Mouse (Mus musculus): Measurements from ENCODE around the gene Usp45.
A peak's percentile ranks its signal among the peaks of the same experiment; 100 is the strongest.
"Not testable (repeated sequence)": the region's sequence is repeated elsewhere in the genome, so short reads cannot be mapped to it uniquely, and the experiment has no call there.

Gene Usp45

GRCm38 (mm10) chr4:21766863-21767304, at the start of gene Usp45, which contains the start of gene Tstd3:
TSS of gene Usp45 (plus strand) at chr4:21767156.
TSS of gene Tstd3 (minus strand) at chr4:21767212.
- peak; percentile 88 for DNase-seq

GRCm38 (mm10) chr4:21722752-21723334, 44.1 kb upstream of the Usp45 start:
- DNase-seq, result no peak

GRCm38 (mm10) chr4:21726912-21727614, 39.9 kb upstream of the Usp45 start:
- DNase-seq, result peak; percentile 59 to 62

GRCm38 (mm10) chr4:21727615-21728165, 39.3 kb upstream of the Usp45 start, which contains the start of gene Ccnc:
TSS of gene Ccnc (plus strand) at chr4:21727701.
- DNase-seq, result peak; percentile 91 to 93

GRCm38 (mm10) chr4:21739169-21739568, 27.8 kb upstream of the Usp45 start:
- DNase-seq, result no peak

- not testable (repeated sequence) for DNase-seq
These were observed 22.8 kb upstream of the Usp45 start for GRCm38 (mm10) chr4:21744142-21744541.

- no peak for DNase-seq
These were observed 21.2 kb upstream of the Usp45 start for GRCm38 (mm10) chr4:21745723-21746122.

GRCm38 (mm10) chr4:21755123-21755789, 11.7 kb upstream of the Usp45 start:
- DNase-seq, result no peak

- DNase-seq, result no peak
These were observed 8.1 kb upstream of the Usp45 start for GRCm38 (mm10) chr4:21758860-21759259.

GRCm38 (mm10) chr4:21761416-21762160, 5.4 kb upstream of the Usp45 start:
- DNase-seq, result no peak

- no peak for DNase-seq
These were observed 3.1 kb upstream of the Usp45 start for GRCm38 (mm10) chr4:21763827-21764226.

GRCm38 (mm10) chr4:21766171-21766862, 639 bp upstream of the Usp45 start:
- DNase-seq, result peak in 1 of 2 experiments; percentile 32

- DNase-seq, result no peak
These were observed 4.1 kb downstream of the Usp45 start for GRCm38 (mm10) chr4:21771064-21771463.

- no peak for DNase-seq
These were observed 5.3 kb downstream of the Usp45 start for GRCm38 (mm10) chr4:21772306-21772705.

GRCm38 (mm10) chr4:21776091-21776945, 9.4 kb downstream of the Usp45 start:
- DNase-seq, result peak; percentile 93 to 94

- no peak for DNase-seq
These were observed 9.9 kb downstream of the Usp45 start for GRCm38 (mm10) chr4:21776946-21777265.

- DNase-seq, result no peak
These were observed 14.1 kb downstream of the Usp45 start for GRCm38 (mm10) chr4:21780816-21781726.

GRCm38 (mm10) chr4:21786268-21786667, 19.3 kb downstream of the Usp45 start:
- DNase-seq, result no peak

- no peak for DNase-seq
These were observed 21.9 kb downstream of the Usp45 start for GRCm38 (mm10) chr4:21788903-21789302.

- DNase-seq, result no peak
These were observed 22.9 kb downstream of the Usp45 start for GRCm38 (mm10) chr4:21789836-21790235.

All from cerebellum, adult 18-20 months (tissue).